Mouse (Mus musculus): ENCODE measurements around the gene Tmem52b.
"Not testable (repeated sequence)": the region's sequence is repeated elsewhere in the genome, so short reads cannot be mapped to it uniquely, and the experiment has no call there.

The Tmem52b gene

DNA sequence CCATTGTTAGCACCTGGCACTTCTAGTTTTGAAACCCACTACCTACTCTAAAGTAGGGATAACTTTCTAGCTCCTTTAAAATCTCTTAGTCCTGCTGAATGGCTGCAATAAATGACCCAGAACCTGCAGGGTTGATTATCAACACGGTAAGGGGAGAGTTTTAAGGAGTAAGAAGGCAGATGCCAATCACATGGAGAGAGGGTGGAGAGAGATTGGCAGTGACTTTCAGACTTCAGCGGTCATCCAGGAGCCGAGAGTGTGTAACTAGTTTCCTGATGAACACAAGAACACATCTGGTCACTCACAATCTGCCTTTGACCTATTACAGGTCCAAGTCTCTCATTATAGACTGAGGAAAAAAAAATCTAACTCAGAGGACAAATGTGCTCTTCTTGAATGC lies at the start of gene Tmem52b:
TSS of gene Tmem52b (plus strand) at position 189 of the 400 bp plus-strand sequence.
- no peak for DNase-seq

DNA sequence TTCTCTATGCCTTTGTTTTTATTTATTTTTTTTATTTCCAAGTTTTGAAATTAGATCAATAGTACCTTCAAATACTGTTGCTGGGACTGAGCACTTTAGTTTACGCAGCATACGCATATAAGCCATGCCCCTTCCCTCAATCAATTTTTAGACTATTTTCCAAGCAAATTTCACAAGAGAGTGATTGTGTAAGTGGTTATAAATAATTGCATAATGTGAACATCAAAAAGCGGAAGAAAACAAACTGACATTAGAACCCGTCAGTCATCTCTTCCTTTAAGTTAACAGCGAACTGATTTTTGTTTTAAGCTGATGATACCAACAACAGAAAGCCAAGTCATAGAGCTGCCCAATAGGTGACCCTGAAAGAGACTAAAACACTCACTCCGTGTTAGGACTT lies 41.0 kb upstream of the Tmem52b start:
- DNase-seq: no peak

GRCm38 (mm10) chr6:129472627-129473026 lies 39.7 kb upstream of the Tmem52b start:
- no peak for DNase-seq

- no peak for DNase-seq
These were observed 35.8 kb upstream of the Tmem52b start for GRCm38 (mm10) chr6:129476404-129477126.

DNA sequence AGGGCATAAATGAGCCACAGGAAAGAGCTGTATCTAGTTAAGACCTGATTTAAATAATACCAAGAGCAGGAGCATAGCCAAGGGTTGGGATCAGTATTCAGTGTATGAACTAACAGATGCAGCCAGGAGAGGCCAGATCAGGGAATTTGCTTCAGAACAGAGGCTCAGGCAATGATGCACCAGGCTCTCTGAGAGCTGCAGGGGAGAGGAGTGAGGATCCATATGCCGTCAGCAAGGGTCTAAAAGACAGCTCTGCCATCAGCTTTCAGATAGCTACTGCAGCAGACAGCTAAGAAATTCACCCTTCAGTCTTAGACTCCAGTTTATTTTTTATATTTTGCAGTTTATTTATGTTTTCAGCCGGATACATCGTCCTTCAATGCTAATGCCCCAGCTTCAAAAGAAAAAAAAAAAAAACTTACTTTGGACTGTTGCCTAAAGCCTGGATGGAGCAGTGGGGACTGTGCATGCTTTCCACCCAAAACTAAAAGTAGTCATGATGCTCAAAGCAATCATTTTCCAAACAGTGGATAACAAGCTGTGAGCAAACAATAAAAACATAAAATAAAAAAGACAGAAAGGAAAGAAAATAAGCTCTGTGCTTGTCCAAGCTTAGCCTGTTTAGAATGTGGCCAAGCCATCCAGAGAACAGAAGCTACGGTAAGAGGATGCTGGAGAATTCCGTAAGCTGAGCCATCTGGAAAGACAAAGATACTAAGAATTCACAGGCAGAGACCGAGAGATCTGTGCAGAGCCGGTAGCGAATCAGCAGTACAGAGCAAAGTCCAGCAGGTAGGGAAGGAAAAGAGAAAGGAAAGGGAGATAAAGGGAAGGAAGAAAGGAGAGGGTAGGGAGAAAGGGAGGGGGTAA lies 32.0 kb upstream of the Tmem52b start:
- DNase-seq: peak; percentile 4 to 5

DNA sequence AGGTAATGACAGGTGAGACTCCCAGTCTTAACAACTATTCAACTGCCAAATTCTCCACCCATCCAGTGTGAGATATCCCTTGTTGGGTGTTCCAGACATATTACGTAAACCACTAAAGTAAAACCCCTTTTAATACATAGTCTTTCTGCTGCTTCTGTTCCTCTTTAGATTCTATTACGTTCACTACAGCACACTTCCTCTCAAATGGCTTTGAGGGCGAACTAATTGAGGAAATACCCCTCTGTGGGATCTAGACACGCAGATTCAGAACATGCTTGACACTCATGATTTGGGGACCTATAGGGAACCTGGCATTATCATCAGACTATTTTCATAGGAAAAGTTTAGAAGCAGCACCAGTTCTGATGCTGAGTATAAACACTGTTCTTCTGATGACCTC lies 17.4 kb upstream of the Tmem52b start:
- no peak for DNase-seq

- no peak for DNase-seq
These were observed 14.8 kb upstream of the Tmem52b start for GRCm38 (mm10) chr6:129497345-129498218.

GRCm38 (mm10) chr6:129499516-129499915 lies 12.8 kb upstream of the Tmem52b start:
- not testable (repeated sequence) for DNase-seq

DNA sequence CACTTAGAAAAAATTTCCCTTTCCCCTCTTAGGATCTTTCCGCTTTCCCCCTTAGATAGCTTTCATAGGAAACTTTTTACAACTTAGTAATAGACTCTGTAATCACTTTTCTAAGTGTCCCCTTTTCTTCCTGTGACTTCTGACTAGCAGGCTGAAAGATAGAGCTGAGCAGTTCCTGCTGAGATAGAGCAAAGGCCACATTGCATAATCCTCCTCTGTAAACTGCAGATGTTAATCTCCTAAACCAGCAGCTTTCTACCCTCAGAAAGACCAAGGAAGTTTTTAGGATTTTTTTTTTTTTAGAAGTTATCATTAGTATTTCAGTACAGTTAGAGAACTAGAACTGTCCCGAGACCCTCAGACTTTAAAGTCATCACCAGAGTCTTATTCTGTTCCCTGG lies 8.9 kb upstream of the Tmem52b start:
- no peak for DNase-seq

- DNase-seq: no peak
These were observed 5.3 kb upstream of the Tmem52b start, which contains the start of gene Olr1 for GRCm38 (mm10) chr6:129507024-129507423. TSS of gene Olr1 (minus strand) at chr6:129507165.

- no peak for DNase-seq
These were observed 2.0 kb upstream of the Tmem52b start for GRCm38 (mm10) chr6:129510120-129510911.

GRCm38 (mm10) chr6:129512868-129513267 lies 513 bp downstream of the Tmem52b start:
- no peak for DNase-seq

- DNase-seq: no peak
These were observed 1.1 kb downstream of the Tmem52b start for GRCm38 (mm10) chr6:129513409-129513808.

GRCm38 (mm10) chr6:129514376-129514775 lies 2.0 kb downstream of the Tmem52b start:
- no peak for DNase-seq

DNA sequence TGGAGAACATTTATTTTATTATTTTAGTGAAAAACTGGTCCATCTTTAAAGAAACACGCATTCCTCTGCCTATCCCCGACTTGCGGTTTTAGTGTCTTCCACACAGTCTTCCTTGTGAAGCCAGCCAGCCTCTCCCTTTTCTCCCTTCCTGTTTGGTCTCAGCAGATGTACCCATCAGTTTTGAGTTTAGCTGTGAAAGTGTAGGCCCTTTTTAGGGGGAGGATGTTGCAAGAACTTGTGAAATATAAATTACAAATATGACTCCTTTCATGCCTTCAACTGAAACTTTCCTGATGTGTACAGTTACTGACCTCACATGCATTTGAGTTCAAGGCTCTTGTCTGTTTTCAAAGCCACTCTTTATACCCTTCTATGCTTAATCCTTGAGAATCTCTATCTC lies 2.7 kb downstream of the Tmem52b start:
- DNase-seq: no peak

DNA sequence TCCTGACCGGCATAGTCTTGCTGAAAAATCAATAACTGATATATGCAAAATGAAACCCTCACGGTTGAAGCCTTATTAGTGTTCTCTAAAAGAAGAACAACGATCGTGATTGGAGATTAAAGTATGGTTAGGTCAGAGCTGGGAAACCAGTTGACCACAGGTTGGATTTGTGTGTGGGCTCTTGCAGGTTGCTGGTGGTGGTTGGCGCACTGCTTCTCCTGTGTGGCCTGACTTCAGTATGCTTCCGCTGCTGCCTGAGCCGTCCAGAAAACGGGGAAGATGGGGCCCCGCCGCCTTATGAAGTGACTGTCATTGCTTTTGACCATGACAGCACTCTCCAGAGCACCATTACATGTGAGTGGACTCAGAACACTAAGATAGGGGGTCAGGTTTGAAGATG lies 4.0 kb downstream of the Tmem52b start:
- DNase-seq: no peak

DNA sequence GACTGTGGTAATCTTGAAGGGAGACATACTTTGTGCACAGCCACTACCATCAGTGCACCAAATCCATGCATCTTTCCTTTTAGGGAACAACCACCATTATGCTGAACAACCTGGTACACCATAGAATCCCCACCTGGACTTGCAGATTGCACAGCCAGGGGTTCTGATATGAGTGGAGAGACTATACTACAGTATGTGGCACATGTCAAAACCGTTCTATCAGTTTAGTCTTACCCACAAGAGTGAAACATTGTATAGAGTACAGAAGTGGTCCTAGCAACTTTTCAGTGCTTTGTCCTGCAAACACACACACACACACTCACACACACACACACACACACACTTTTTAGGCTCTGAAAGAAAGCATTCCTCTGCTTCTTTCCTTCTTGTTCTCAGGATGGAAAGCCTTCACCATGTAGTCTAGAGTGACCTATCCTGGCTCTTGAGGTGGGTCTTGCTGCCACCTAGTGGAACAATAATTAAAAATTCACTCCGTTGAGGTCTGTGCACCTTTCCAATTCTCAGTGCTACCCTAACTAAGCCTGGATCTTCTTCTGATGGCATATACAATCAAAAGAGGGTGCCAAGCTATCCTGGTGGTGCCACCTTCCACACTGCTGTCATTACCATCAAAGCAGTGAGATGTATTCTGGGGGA lies 5.5 kb downstream of the Tmem52b start:
- DNase-seq: peak in 1 of 2 experiments; percentile 34

- no peak for DNase-seq
These were observed 13.7 kb downstream of the Tmem52b start for GRCm38 (mm10) chr6:129526069-129526468.

- DNase-seq: no peak
These were observed 15.1 kb downstream of the Tmem52b start for GRCm38 (mm10) chr6:129527416-129527815.

- no peak for DNase-seq
These were observed 17.2 kb downstream of the Tmem52b start for GRCm38 (mm10) chr6:129529605-129530004.

DNA sequence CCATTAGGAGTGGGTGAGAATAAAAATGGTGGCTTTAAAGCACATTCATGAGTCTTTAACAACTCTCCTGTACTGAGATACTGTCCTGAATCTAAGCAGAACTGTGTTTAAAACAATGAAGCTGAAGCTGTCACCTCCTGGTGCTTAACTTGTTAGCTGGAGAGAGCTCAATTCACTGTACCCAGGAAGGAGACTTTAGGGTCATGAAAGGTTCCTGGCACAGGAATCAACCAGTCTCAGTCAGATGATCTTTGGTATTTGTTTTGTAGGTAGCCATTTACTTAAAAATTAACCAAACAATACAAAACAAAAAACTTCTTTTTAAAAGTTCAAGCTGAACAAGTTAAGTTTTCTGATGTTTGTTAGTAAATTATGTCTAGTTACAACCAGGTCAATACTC lies 17.9 kb downstream of the Tmem52b start:
- DNase-seq: no peak

DNA sequence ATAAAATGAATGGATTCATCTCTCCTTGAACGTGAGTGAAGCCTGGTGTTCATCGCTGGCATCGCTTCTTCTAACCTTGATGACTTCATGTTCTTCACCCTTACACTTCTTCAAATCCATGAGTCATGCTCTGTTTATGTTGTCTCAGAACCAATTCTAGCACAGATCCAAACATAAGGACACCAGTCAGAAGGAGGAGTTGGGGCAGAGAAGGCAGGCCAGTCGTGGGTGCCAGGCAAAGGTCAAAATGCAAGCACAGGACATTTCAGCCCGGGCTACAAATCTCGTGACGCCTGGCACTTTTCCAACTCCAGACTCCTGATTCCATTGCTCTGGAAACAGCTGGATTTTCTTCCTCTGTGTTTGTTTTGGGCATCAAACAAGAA lies 20.2 kb downstream of the Tmem52b start:
- peak; percentile 53 to 63 for DNase-seq
